Mouse (Mus musculus) layer of hippocampus, postnatal 14 days (tissue): ENCODE data around the gene Fen1. TPM values are rescaled to one million over a fixed set of nuclear protein-coding genes. Genes with fewer than 3 reads are reported as not detected.

ENCODE experiments used
- DNase-seq, 2 experiments: peaks; one replicate each; pipeline ENCODE4 v3.0.0; 2021 to 2022; ENCODE audit warnings: low spot score in 2 of 2, mixed read lengths in 1 of 2
- total RNA-seq, 2 experiments: library from RNA; stranded (reverse); gene quantifications; 2 replicates each; pipeline ENCODE4 v1.2.3; 2021

Fen1 gene
- total RNA-seq, 2 experiments from 2014 or later, result 8.8 to 10.1 TPM

DNA sequence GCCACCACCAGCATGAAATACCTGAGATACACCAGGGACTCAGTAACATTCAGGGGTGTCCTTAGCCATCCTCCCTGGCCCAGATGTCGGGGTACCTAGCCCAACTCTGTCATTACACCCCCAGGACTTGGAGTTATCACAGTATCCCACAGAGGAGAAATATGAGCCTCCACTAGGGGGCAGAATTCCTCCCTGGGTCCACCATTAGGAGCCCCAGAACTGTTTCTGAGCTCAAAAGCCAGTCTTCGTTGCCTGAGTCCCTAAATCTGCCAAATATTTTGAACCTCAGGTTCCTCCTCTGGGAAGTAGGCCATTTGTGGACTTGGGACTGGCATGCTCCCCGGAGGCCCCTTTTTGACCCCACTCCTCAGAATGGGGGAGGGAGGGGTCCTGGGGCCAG, 15.1 kb upstream of the Fen1 start:
- DNase-seq, result no peak

DNA sequence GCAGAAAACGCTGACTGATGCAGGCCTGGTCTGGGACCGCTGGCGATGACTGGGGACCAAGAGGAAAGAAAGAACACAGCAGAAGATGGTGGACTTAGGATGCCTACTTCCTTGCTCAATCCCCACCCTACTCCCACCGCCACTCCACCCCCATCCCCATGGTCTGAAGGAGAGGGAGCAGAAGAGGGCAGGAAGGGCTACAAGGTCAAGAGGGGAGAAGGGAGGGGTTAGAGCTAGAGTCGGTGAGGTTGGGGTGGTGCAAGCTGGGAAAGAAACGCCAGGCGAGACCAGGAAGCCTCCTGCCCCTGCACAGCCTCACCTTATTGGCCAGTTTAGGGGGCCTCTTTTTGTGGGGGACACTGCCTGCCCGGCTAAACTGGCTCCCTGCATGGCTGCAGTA, 12.1 kb upstream of the Fen1 start:
- no peak for DNase-seq

DNA sequence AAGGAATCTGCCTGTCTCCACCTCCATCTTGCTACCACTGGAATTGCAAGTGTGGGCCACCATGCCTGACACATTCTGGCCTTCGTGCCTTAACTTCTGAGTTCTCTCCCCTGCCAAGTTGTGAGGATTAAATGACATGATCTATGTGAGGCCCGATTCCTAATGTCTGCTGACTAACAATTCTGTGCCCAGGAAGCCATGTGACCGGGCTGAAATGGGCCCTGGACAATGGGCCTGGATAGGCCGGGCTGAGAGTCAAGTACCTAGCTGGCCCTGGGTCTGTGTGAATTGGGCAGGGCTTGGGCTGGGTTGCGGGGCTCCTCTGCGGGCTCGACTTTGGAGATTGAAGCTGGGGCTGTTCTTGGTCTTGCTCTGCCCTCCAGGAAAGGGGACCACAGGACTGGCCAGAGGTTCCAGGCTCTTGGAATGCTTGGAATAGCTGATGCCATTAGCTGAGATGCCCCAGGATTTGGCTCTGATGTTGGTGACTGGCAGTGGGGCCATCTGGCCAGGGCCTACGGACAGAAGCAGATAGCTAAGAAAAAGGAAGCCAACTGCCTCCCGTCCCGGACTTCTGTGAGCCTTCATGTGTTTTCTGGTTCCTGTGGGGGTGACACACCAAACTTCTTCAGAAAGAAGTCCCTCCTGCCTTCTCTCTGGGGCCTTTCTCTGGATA, 10.0 kb upstream of the Fen1 start:
- DNase-seq, result no peak

DNA sequence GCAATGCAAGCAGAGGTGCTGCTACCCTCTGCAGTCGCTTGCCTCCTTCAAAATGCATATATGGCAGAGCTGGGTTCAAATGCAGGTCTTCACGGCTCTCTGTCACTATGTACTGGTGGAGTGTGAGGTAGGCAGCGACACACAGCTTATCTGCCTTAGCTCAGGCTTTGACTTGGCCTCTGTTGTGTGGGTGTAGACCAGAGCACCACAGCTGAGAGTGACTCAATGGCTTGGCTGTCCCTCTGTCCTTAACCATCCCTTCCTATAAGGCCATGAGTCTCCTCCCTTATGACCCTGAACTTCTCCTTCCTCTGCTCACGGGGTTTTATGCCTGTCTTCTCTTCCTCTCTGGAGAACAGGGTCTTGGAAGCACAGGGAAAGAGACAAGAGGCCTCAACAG, 6.9 kb upstream of the Fen1 start:
- no peak for DNase-seq

DNA sequence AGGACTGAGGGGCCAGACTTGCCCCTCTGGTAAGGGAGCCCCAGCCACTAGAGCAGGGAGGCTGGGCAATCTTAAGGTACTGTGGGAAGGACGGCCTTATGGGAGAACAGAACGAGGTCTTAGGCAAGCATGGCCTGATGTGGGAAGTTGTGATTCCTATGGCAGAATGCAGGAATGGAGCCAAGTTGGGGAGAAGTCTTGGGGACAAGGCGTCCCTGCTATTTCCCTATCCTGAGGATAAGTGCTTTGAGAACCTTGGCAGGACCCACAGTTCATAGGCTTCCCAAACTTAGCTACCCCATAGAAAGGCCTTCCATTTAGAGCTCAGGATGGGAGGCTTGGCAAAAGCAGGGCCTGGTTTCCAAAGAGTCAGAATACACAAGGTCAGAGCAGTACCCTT, 4.9 kb upstream of the Fen1 start:
- DNase-seq, result no peak

DNA sequence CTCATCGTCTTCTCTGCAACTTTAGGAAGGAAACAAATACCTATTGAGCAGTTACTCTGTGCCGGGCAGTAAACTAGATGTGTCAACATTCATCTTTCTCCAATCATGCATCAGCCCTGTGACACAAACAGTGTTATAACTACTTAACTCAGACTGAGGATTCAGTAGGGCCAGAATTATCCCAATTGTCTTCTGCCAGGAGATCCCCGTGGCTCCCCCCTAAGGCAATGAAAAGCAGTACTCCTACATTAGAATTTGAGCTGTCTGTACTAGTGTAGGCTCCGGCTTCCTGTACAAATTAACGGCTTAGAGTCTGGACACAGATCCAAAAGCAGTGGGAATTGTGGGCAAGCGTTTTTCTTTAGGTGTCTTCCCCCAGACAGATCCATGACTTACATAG, 1.1 kb upstream of the Fen1 start:
- no peak for DNase-seq

DNA sequence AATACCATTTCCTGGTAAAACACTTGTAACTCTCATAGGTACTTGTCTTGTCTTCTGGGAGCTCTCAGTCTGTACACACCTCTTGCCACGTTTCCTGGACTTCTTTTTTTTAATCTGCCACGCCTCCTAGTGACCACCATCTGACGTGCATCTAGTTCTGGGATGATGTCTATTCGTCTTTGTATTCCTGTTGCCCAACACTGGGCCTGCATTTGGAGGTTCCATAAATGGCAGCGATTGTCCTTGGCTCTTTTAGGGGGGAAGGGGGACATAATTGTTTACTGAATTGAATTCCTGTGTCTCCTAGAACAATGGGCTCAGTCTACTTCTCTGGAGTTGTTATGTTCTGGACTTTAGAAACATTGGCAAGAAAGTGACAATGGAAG, 640 bp upstream of the Fen1 start:
- no peak for DNase-seq

DNA sequence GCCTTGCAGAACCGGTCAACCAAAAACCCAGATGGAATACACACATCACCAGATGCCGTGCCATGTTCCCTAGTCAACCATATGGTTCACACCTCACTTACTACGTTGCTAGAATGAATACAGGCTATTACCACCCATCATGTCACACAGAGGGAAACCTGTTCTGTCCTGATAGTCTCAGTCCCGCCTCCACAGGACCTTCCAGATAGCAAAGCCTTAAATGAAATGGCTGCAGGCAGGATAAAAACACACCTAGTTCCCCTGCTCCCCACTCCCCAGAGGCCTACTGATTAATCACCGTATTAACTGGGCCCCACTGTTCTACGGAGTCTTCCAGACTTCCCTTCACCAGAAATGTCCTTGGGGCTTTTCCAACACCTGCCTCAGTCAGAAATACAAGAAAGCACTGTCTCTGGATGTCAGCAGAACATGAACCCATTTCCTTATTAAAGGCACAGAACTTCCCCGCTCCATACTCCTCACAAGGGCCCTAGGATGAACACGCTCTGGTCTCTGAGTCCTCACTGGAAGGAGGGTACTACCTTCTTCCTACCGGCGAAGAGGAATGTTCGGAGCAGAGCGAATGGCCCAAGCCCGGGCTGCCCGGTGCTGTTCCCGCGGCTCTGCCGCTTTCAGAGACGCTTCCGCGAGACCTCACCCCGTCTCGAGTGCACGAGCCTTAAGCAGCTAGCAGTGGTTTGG, 672 bp downstream of the Fen1 start:
- no peak for DNase-seq

DNA sequence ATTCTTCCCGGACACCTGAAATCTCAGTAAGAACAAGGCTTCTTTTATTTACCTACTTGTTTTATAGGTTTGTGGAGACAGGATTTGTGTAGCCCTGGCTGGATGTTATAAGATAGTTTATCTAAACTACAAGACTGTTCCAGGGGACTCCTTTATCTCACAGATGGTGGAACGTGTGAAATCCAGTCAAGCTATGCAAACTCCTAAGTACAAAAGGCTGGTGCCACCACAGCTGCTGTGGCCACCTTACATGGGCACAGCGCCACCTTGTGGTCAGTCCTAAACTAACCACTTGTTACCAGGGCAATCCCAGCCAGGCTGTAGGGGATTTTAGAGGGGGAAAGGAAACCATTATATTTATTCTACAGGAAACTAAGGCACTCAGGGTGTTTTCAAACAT, 5.2 kb downstream of the Fen1 start:
- peak; percentile 79 to 83 for DNase-seq

DNA sequence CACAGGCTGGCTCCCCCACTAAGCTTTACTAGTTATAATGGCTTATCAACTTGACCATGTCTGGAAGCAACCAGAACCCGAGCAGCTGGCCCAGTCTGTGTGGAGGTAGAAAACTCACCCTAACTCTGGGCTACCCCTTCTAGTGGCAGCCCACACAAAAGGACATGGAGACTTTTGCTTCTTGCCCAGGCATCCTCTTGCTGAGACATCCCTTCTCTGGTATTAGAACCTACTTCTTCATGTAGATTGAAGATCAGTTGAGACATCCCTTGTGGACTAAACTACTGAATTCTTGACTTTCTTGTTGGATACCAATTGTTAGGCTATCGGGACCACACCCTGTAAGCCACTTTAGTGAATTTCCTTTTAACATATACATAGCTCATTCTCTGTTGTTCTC, 5.7 kb downstream of the Fen1 start:
- DNase-seq, result no peak

DNA sequence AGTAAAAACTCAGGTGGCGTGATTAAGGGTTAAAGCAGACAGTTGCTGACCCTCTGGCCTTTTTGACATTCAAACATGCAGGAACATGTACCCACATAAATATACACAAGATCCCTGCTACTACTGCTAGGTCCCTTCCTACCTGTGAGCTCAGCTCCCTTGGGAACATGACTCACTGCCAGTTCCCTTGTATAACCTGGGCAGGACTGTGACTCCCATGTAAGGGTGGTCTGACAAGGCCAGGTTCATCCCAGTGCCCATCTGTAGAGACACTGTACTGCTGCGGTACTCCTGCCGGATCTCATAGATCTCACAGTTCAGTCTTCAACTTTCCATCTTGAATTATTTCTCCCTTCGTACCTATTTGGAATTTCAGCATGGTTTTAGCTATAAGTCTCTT, 6.8 kb downstream of the Fen1 start:
- no peak for DNase-seq

DNA sequence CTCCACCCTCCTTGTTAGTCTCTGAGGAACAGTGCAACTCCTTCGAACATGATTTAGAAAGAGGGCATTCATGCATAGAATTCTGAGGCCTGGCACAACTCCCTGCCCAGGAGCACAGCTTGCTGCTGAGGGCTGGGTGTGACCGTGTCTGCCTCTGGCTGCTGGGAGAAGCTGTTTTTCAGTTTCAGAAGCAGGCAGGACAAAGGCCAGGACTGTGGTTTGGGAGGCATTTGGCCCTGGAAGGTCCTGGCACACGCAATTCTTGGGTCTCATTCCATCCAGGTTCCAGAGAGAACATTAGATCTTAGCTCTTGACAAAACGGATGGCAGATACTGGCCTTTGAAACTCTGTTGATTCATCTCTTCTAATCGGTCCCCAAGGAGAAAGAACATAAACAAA, 8.7 kb downstream of the Fen1 start:
- DNase-seq, result no peak

DNA sequence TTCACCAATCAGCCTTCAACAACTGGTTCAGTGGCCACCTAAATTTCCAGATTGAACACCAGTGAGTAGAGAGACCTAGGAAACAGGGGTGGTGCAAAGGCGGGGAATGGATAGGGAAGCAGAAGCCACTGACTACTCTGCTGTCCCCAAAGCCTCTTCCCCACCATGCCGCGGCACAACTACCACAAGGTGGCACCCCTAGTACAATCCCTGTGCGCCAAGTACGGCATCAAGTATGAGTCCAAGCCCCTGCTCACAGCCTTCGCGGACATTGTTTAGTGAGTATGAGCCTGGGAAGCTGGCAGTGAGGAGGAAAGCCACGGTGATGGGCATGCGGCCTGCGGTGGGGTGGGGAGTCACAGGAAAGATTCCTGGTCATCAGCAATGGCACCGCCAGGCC, 9.6 kb downstream of the Fen1 start:
- DNase-seq, result no peak

DNA sequence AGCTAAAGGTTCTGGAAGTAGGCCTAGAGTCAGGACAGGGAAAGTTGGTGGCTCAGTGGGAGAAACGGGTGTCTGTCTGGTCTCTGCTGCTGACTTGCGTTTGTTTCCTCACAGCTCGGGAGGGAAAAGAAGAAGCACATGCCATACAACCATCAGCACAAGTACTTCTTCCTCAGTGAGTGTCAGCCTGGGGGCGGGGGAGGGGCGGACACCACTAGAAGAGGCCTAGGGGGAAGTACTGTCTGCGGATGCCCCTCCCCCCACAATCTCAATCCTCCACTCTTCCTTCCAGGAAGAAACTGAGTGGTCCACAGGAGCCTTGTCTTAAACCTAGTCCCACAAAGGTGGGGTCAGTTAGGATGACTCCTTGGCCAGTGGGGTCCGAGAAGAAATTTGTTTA, 12.6 kb downstream of the Fen1 start:
- DNase-seq, result no peak

DNA sequence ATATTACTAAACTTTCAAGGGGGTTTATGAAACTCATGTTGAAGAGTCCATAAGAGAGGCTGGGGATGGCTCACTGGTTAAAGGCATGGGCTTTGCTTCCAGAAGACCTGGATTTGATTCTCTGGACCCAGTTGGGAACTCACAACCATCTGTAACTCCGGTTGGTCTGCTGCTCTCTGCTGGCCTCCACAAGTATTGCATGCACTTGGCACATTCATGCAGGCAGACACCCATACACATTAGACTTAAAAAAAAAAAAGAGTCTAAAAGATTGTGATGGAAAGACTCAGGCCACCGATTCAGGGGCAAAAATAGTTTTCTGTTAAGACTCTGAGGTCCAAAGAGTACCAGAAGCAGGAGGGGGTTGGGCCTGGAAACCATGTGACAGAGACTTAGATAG, 13.2 kb downstream of the Fen1 start:
- peak; percentile 81 to 87 for DNase-seq

DNA sequence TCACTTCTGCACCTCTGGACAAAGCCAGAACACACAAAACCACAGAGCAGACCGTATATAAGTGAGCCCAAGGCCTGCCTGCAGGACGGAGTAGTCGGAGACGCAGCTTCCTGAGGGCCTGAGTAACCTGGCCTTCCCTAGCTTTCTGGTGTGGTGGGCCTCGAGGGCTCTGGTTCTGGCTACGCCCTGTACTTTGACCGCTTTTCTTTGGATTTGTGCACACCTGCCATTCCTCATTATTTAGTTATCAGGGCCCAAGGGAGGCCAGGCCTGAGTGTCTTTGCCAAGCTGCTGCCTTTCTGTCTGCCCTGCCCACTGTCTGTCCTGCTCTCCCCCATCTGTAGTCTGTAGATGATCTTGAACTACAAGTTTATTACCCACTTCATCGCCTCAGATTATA, 14.0 kb downstream of the Fen1 start:
- no peak for DNase-seq

DNA sequence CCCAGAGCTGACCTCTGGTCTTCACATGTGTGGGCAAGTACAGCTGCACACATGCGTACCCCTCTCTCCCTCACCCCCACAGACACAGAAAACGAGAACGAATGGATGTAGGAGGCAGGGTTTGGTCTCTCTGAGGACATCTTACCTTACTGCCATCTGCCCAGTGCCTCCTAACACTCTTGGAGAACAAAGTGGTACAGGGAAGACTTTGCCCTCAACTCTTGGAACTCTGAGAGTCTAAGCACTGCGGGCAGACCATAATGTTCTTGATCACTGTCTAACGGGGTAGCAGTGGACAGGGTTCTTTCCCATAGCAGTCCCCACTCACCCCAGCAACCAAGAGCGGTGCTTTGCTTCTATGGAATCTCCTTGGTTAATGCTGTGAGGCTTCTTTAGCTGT, 14.9 kb downstream of the Fen1 start:
- DNase-seq, result no peak

DNA sequence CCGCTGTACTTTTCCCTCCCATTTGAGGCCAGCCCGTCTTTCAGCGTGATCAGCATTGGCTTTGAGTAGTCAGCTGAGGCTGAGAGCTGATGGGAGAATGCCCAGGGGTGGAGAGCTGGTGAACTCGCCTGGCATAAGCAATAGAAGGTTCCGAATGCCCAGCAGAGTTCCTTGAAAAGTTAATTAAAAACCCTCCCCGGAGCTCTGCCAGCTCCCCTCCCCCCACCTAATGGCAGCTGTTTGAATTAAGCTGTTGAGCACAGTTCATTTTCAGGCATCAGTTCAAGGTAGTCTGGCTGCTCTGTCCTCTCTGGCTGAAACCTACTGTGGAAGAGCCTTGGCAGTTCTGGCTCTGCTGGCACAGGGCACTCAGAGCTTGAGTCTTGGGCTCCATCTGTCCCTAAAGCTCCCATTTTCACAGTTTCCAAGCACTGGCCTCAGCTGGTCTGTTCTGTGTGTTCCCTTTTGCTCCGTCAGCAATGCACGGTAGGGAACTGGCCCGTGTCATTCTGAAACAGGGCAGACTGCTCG, 15.6 kb downstream of the Fen1 start:
- DNase-seq, result peak; percentile 81 to 94

DNA sequence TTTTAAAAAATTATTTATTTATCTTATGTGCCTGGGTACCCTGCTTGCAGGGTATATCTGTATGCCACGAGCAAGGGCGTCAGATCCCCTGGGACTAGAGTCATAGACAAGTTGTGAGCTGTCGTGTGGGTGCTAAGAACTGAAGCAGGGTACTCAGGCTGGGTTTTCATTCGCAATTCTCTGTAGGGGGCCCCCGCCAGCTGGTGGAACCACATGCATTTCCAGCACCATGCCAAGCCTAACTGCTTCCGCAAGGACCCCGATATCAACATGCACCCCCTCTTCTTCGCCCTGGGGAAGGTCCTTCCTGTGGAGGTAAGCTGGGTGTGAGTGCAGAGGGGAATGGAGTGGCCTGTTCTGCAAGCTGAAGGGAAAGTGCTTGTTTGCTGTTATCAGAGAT, 17.4 kb downstream of the Fen1 start:
- DNase-seq, result no peak

DNA sequence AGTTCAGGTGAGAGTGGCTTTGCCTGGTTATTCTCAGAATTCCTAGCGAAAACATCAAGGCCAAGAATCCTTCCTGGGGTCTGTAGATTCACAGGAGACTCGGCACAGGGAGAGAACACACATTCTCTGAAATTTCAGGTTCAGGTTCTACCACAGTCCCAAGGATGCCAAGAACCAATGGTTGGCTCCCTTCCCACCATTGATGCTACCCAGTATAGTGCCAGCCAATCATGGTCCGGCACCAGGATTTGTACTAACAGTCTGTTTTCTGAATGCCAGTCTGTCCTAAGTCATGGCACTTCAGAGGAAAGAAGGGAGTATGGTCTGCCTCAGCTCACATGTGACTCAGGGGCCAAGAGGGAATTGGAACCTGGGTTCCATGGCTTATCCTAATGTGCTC, 18.1 kb downstream of the Fen1 start:
- no peak for DNase-seq

DNA sequence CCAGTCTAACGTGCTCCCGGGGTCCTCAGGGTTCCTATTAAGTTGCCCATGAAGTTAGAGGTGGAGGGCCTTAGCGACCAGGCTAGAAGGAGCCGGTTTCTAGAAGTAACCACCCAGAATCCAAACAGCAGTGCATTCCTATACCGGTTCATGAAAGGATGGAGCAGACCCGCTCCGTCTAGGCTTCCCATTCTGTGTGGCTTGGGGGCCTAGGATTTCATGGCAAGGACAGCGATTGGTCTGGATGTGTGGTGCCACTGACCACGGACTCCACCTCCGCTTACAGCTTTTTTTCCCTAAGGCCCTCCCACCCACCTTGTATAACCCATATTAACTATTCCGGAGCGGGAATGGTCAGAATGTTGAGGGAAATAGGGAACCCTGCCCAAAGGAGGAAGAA, 19.9 kb downstream of the Fen1 start:
- DNase-seq, result peak in 1 of 2 experiments; percentile 67

DNA sequence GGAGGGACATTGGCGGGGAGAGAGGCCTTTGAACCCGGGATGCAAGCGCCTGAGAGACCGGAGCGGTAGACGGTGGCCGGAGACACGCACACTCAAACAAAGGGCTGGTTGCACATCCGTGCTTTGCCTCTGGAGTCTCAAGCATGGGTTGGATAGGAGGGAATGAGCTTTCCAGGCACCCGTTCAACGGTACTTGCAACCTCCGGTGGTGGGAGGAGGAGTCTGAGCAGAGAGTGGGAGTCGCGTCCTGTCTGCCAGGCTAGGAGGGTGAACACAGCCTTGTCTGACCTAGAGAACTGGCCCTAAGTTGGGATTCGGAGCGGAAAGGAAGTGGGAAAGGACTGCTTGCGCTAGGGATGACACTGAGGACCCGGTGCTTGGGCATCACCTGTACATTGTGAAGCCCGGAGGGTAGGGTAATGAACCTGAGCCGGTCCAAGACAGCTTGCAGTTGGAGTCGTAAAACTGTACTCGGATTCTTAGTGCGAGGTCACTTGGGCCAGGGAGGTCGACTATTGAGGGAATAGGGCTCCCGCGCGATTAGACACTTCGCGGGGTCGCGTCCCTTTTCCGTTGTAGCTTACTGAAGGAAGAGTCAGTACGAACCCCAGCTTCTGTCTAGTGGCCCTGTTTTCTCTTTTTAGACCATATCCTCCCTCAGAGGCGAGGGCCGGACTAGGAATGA, 20.5 kb downstream of the Fen1 start:
- peak; percentile 73 to 84 for DNase-seq
